Mouse (Mus musculus): ENCODE results near the gene Pi4ka. TPM values are rescaled to one million over a fixed set of nuclear protein-coding genes. Genes with fewer than 3 reads are reported as not detected.
"Not testable (repeated sequence)": the region's sequence is repeated elsewhere in the genome, so short reads cannot be mapped to it uniquely, and the experiment has no call there.

The Pi4ka gene
- total RNA-seq, 1 experiment from 2014 or later = 42.2 TPM

- ATAC-seq (replicated peaks in 1 of 2; ENCODE audit: insufficient read depth in 1 of 2, low FRiP score in 2 of 2, low TSS enrichment in 1 of 2, low read depth in 1 of 2, poor library complexity in 2 of 2, severe bottlenecking in 2 of 2) = no peak
Measured at GRCm38 (mm10) chr16:17254005-17254597, 152.0 kb downstream of the Pi4ka start.

GRCm38 (mm10) chr16:17252841-17253240 lies 153.3 kb downstream of the Pi4ka start:
- ATAC-seq (replicated peaks in 1 of 2; ENCODE audit: insufficient read depth in 1 of 2, low FRiP score in 2 of 2, low TSS enrichment in 1 of 2, low read depth in 1 of 2, poor library complexity in 2 of 2, severe bottlenecking in 2 of 2) = no peak

GRCm38 (mm10) chr16:17252086-17252726 lies 153.9 kb downstream of the Pi4ka start:
- ATAC-seq (replicated peaks in 1 of 2; ENCODE audit: insufficient read depth in 1 of 2, low FRiP score in 2 of 2, low TSS enrichment in 1 of 2, low read depth in 1 of 2, poor library complexity in 2 of 2, severe bottlenecking in 2 of 2) = no peak

DNA sequence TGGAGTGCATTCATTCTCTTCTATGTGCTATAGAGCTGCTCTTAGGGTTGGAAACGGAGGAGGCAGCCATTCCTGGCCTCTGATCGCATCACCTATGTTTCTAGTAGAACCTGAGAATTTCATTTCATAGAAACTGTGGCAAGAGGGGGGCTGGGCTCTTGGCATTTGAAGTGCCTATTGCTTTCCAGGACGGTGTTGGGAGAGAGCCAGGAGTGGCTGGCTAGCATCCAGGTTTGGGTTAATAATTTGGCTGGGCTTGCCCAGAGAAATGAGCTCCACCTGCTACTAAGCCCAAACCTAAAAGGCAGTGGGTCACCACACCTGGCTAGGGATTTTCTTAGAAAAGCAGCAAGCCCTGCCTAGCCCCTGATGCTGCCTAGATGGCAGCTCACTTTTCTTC lies 154.6 kb downstream of the Pi4ka start:
- ATAC-seq (replicated peaks in 1 of 2; ENCODE audit: insufficient read depth in 1 of 2, low FRiP score in 2 of 2, low TSS enrichment in 1 of 2, low read depth in 1 of 2, poor library complexity in 2 of 2, severe bottlenecking in 2 of 2) = no peak

DNA sequence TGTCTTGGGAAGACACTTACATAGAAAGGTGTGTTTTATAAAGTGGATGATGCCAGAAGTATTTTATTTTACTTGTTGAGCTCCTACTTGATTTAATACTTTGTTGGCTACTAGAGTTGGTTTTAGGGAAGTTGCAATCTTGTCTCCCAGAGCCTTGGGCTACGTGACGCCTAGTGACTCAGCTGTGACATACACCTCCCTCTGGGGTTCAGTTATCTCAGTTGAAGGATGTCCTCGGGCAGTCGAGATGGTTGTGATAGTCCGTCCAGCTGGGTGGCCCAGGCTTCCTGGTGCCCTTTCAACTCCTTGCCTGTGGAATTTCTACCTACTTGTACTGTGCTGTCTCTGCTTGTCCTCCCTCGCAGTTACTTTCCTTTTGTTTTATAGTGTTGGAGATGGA lies 157.0 kb downstream of the Pi4ka start:
- ATAC-seq (replicated peaks in 1 of 2; ENCODE audit: insufficient read depth in 1 of 2, low FRiP score in 2 of 2, low TSS enrichment in 1 of 2, low read depth in 1 of 2, poor library complexity in 2 of 2, severe bottlenecking in 2 of 2) = peak; percentile 46 to 87

- no peak for ATAC-seq (replicated peaks in 1 of 2; ENCODE audit: insufficient read depth in 1 of 2, low FRiP score in 2 of 2, low TSS enrichment in 1 of 2, low read depth in 1 of 2, poor library complexity in 2 of 2, severe bottlenecking in 2 of 2)
Measured at GRCm38 (mm10) chr16:17247727-17248126, 158.4 kb downstream of the Pi4ka start.

- ATAC-seq (replicated peaks in 1 of 2; ENCODE audit: insufficient read depth in 1 of 2, low FRiP score in 2 of 2, low TSS enrichment in 1 of 2, low read depth in 1 of 2, poor library complexity in 2 of 2, severe bottlenecking in 2 of 2) = no peak
Measured at GRCm38 (mm10) chr16:17244996-17245395, 161.1 kb downstream of the Pi4ka start.

GRCm38 (mm10) chr16:17243731-17244130 lies 162.4 kb downstream of the Pi4ka start:
- no peak for ATAC-seq (replicated peaks in 1 of 2; ENCODE audit: insufficient read depth in 1 of 2, low FRiP score in 2 of 2, low TSS enrichment in 1 of 2, low read depth in 1 of 2, poor library complexity in 2 of 2, severe bottlenecking in 2 of 2)

- ATAC-seq (replicated peaks in 1 of 2; ENCODE audit: insufficient read depth in 1 of 2, low FRiP score in 2 of 2, low TSS enrichment in 1 of 2, low read depth in 1 of 2, poor library complexity in 2 of 2, severe bottlenecking in 2 of 2) = no peak
Measured at GRCm38 (mm10) chr16:17239409-17239808, 166.7 kb downstream of the Pi4ka start.

GRCm38 (mm10) chr16:17237634-17238033 lies 168.5 kb downstream of the Pi4ka start:
- ATAC-seq (replicated peaks in 1 of 2; ENCODE audit: insufficient read depth in 1 of 2, low FRiP score in 2 of 2, low TSS enrichment in 1 of 2, low read depth in 1 of 2, poor library complexity in 2 of 2, severe bottlenecking in 2 of 2) = no peak

- ATAC-seq (replicated peaks in 1 of 2; ENCODE audit: insufficient read depth in 1 of 2, low FRiP score in 2 of 2, low TSS enrichment in 1 of 2, low read depth in 1 of 2, poor library complexity in 2 of 2, severe bottlenecking in 2 of 2) = no peak
Measured at GRCm38 (mm10) chr16:17234916-17235665, 171.0 kb downstream of the Pi4ka start.

- 0 out of 4 replicates have a peak, but pooled peaks of 1 of the 2 experiments have one; percentile 1 for ATAC-seq (replicated peaks in 1 of 2; ENCODE audit: insufficient read depth in 1 of 2, low FRiP score in 2 of 2, low TSS enrichment in 1 of 2, low read depth in 1 of 2, poor library complexity in 2 of 2, severe bottlenecking in 2 of 2)
Measured at GRCm38 (mm10) chr16:17234499-17234895, 171.6 kb downstream of the Pi4ka start.

GRCm38 (mm10) chr16:17233702-17234498 lies 172.2 kb downstream of the Pi4ka start:
- ATAC-seq (replicated peaks in 1 of 2; ENCODE audit: insufficient read depth in 1 of 2, low FRiP score in 2 of 2, low TSS enrichment in 1 of 2, low read depth in 1 of 2, poor library complexity in 2 of 2, severe bottlenecking in 2 of 2) = peak; percentile 23 to 38; a peak in 2 of 4 replicates

GRCm38 (mm10) chr16:17232794-17233701 lies 173.1 kb downstream of the Pi4ka start, which contains the start of gene Hic2:
Hic2 (plus strand) TSS chr16:17233572.
- ATAC-seq (replicated peaks in 1 of 2; ENCODE audit: insufficient read depth in 1 of 2, low FRiP score in 2 of 2, low TSS enrichment in 1 of 2, low read depth in 1 of 2, poor library complexity in 2 of 2, severe bottlenecking in 2 of 2) = peak; percentile 96 to 97

DNA sequence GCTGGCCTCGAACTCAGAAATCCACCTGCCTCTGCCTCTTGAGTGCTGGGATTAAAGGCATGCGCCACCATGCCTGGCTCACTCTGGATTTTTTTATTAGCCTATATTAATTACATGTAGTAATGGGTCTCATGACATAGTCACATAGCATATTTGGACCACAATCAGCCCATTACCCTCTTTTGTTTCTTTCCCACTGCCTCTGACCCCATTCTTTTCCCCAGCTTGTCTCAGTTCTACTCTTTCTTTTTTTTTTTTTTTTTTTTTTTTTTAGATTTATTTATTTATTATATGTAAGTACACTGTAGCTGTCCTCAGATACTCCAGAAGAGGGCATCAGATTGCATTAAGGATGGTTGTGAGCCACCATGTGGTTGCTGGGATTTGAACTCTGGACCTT lies 174.6 kb downstream of the Pi4ka start:
- not testable (repeated sequence) for ATAC-seq (replicated peaks in 1 of 2; ENCODE audit: insufficient read depth in 1 of 2, low FRiP score in 2 of 2, low TSS enrichment in 1 of 2, low read depth in 1 of 2, poor library complexity in 2 of 2, severe bottlenecking in 2 of 2)

Data from hematopoietic stem cell, adult 5-6 weeks (primary cell).